Mouse (Mus musculus): ENCODE measurements around the gene Tbc1d8. TPM values are rescaled to one million over a fixed set of nuclear protein-coding genes. Genes with fewer than 3 reads are reported as not detected.

Gene Tbc1d8
- total and polyA plus RNA-seq, 3 experiments: 1.5 to 2.4 TPM; not detected in 1

DNA sequence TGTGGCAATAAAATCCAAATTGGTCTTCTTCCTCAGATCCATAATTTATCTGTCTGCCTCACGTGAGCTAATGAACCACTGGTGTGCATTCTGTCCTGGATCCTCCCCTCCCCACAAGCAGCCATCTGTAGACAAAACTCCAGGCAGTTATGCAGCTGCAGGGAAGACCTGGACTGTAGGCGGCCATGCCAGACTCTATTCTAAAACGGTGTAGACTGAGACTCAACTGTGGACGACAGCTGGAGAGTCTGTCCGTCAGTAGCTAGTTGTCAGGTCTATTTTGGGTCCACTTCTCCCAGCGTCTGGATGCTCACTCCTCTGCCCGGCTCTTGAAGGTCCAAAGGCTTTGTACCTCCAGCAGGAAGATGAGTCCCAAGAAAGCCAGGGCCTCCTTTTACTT lies 151.0 kb downstream of the Tbc1d8 start:
- Histone ChIP-seq H3K36me3 (ENCODE audit: control insufficient read depth in 1 of 2, insufficient read depth in 2 of 2, low read length in 2 of 2) (no peaks in the 10 kb centered on the region), H3K27me3 (ENCODE audit: control insufficient read depth in 1 of 2, insufficient read depth in 2 of 2, low read length in 2 of 2) (peaks cover 0 to 9% of the 10 kb centered on the region in 2 experiments), H3K79me2 (ENCODE audit: control insufficient read depth, insufficient read depth, low read length, poor library complexity) (no peaks in the 10 kb centered on the region), H3K9ac (ENCODE audit: control insufficient read depth, low read depth, low read length, poor library complexity, severe bottlenecking) (no peak overlapping the region), H3K4me3 (ENCODE audit: control insufficient read depth in 1 of 2, insufficient read depth in 1 of 2, low read depth in 2 of 2, low read length in 2 of 2) (no peak overlapping the region), H3K9me3 (replicated peaks; ENCODE audit: insufficient read depth, low read length) (no peaks in the 10 kb centered on the region), H3K4me1 (ENCODE audit: control insufficient read depth in 1 of 2, insufficient read depth in 2 of 2, low read length in 2 of 2) (no peaks in the 10 kb centered on the region), H3K27ac (ENCODE audit: control insufficient read depth, low read depth, low read length) (no peak overlapping the region)
- no peak for DNase-seq (ENCODE audit: low read depth, low spot score)
- TF ChIP-seq TBP (IDR thresholded peaks at IDR 0.05; ENCODE audit: low read depth, low read length) (no peak), GABPA (IDR thresholded peaks at IDR 0.05; ENCODE audit: low read depth, low read length) (no peak), RCOR1 (IDR thresholded peaks at IDR 0.05; ENCODE audit: low read depth, low read length) (no peak), POLR2AphosphoS2 (IDR thresholded peaks at IDR 0.05; ENCODE audit: low read length) (no peak)

DNA sequence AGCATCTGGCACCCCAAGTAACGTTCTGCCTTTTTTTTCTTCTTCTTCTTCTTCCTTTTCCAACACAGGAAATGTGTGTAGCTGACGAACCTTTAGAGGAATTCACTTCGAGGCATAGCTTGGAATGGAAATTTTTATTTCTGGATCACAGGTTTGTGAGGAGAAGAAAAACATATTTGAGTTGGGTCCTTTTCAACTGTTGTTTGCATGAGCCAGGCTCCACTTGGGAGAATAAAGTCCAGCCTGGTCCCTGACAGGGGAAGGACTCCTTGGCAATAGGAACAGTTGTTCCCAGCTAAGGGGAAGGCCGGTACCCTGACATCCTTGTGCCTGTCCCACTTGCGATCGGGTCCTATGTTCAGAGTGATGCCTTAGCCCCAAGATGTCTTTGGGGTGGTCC lies 153.3 kb downstream of the Tbc1d8 start:
- H3K27me3 ChIP-seq (ENCODE audit: control insufficient read depth in 1 of 2, insufficient read depth in 2 of 2, low read length in 2 of 2): peaks cover 0 to 7% of the 10 kb centered on the region in 2 experiments; a peak in 3 of 4 replicates
- H3K9ac ChIP-seq (ENCODE audit: control insufficient read depth, low read depth, low read length, poor library complexity, severe bottlenecking): no peak overlapping the region
- no peak for DNase-seq (ENCODE audit: low read depth, low spot score)
- H3K36me3 ChIP-seq (ENCODE audit: control insufficient read depth in 1 of 2, insufficient read depth in 2 of 2, low read length in 2 of 2): no peaks in the 10 kb centered on the region
- H3K4me1 ChIP-seq (ENCODE audit: control insufficient read depth in 1 of 2, insufficient read depth in 2 of 2, low read length in 2 of 2): no peaks in the 10 kb centered on the region
- no peaks in the 10 kb centered on the region for H3K79me2 ChIP-seq (ENCODE audit: control insufficient read depth, insufficient read depth, low read length, poor library complexity)
- no peaks in the 10 kb centered on the region for H3K9me3 ChIP-seq (replicated peaks; ENCODE audit: insufficient read depth, low read length)
- TF ChIP-seq ZMIZ1 (IDR thresholded peaks at IDR 0.05; ENCODE audit: low read depth, low read length): no peak
- H3K4me3 ChIP-seq (ENCODE audit: control insufficient read depth in 1 of 2, insufficient read depth in 1 of 2, low read depth in 2 of 2, low read length in 2 of 2): no peak overlapping the region
- H3K27ac ChIP-seq (ENCODE audit: control insufficient read depth, low read depth, low read length): no peak overlapping the region

DNA sequence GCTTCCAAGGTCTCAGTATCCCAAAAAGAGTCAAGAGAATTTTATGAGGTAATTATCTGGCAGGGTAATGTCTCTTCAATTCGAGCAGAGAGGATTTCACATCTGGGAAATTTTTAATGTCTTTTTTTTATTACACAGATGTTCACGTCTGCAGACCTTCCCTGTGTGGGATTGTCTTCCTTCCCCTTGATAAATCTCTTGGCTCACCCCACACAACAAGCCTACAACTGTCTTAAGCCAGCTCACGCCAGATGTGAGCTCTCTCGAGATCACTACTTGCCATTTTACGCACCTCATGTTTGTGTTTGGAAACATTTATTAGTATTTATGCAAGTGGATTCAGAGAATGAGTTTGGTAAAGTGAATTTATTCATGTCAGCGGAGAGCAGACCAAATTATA lies 156.6 kb downstream of the Tbc1d8 start:
- H3K27ac ChIP-seq (ENCODE audit: control insufficient read depth, low read depth, low read length): no peak overlapping the region
- no peaks in the 10 kb centered on the region for H3K79me2 ChIP-seq (ENCODE audit: control insufficient read depth, insufficient read depth, low read length, poor library complexity)
- DNase-seq (ENCODE audit: low read depth, low spot score): no peak
- 0 out of 4 replicates have a peak, but pooled peaks cover 0 to 2% of the 10 kb centered on the region in 2 experiments for H3K27me3 ChIP-seq (ENCODE audit: control insufficient read depth in 1 of 2, insufficient read depth in 2 of 2, low read length in 2 of 2)
- H3K36me3 ChIP-seq (ENCODE audit: control insufficient read depth in 1 of 2, insufficient read depth in 2 of 2, low read length in 2 of 2): no peaks in the 10 kb centered on the region
- TF ChIP-seq RAD21 (IDR thresholded peaks at IDR 0.05; ENCODE audit: low read depth, low read length): no peak
- no peak for TF ChIP-seq ZC3H11A (IDR thresholded peaks at IDR 0.05; ENCODE audit: low read depth, low read length)
- TF ChIP-seq POLR2A (IDR thresholded peaks at IDR 0.05; ENCODE audit: control insufficient read depth in 1 of 2, insufficient read depth in 1 of 2, low read depth in 1 of 2, low read length in 2 of 2, poor library complexity in 1 of 2): no peak
- no peak for TF ChIP-seq POLR2AphosphoS2 (IDR thresholded peaks at IDR 0.05; ENCODE audit: low read length)
- no peak overlapping the region for H3K4me3 ChIP-seq (ENCODE audit: control insufficient read depth in 1 of 2, insufficient read depth in 1 of 2, low read depth in 2 of 2, low read length in 2 of 2)
- no peak overlapping the region for H3K9ac ChIP-seq (ENCODE audit: control insufficient read depth, low read depth, low read length, poor library complexity, severe bottlenecking)
- H3K9me3 ChIP-seq (replicated peaks; ENCODE audit: insufficient read depth, low read length): no peaks in the 10 kb centered on the region
- no peaks in the 10 kb centered on the region for H3K4me1 ChIP-seq (ENCODE audit: control insufficient read depth in 1 of 2, insufficient read depth in 2 of 2, low read length in 2 of 2)

Other genes starting within 250 kb of the Tbc1d8 start
- 2,001 and 2,111 TPM in 2 replicates for gene Rpl31, start 110.9 kb downstream of the Tbc1d8 start, total RNA-seq (2012; rRNA removed)
- 100 to 1,000 TPM in 1 of 2 experiments, not detected in 1; 848 TPM for gene Rpl31, start 110.9 kb downstream of the Tbc1d8 start, polyA plus RNA-seq (2012; ENCODE audit: insufficient read depth in 1 of 2, insufficient read length in 2 of 2, low read depth in 1 of 2, low replicate concordance in 2 of 2, missing spikeins in 1 of 2)
- 20.0 and 21.1 TPM in 2 replicates for gene Cnot11, start 56.2 kb upstream of the Tbc1d8 start, total RNA-seq (2012; rRNA removed)
- 10 to 100 TPM; 37.9 to 46.0 TPM for gene Cnot11, start 56.2 kb upstream of the Tbc1d8 start, polyA plus RNA-seq (2012; ENCODE audit: insufficient read depth in 1 of 2, insufficient read length in 2 of 2, low read depth in 1 of 2, low replicate concordance in 2 of 2, missing spikeins in 1 of 2)
- 33.0 and 37.1 TPM in 2 replicates for gene Rnf149, start 98.7 kb upstream of the Tbc1d8 start, total RNA-seq (2012; rRNA removed)
- gene Rnf149, start 98.7 kb upstream of the Tbc1d8 start, polyA plus RNA-seq (2012; ENCODE audit: insufficient read depth in 1 of 2, insufficient read length in 2 of 2, low read depth in 1 of 2, low replicate concordance in 2 of 2, missing spikeins in 1 of 2): 10 to 100 TPM in 1 of 2 experiments, not detected in 1; 46.4 TPM
- not detected in 2 replicates for gene Creg2, start 172.7 kb upstream of the Tbc1d8 start, total RNA-seq (2012; rRNA removed)
- not detected for gene Creg2, start 172.7 kb upstream of the Tbc1d8 start, polyA plus RNA-seq (2012; ENCODE audit: insufficient read depth in 1 of 2, insufficient read length in 2 of 2, low read depth in 1 of 2, low replicate concordance in 2 of 2, missing spikeins in 1 of 2)
- gene Rfx8, start 242.2 kb upstream of the Tbc1d8 start, total RNA-seq (2012; rRNA removed): not detected in 2 replicates
- not detected for gene Rfx8, start 242.2 kb upstream of the Tbc1d8 start, polyA plus RNA-seq (2012; ENCODE audit: insufficient read depth in 1 of 2, insufficient read length in 2 of 2, low read depth in 1 of 2, low replicate concordance in 2 of 2, missing spikeins in 1 of 2)